ENCODE assay signal across 8 mouse cellular contexts in the genomic region with DNA sequence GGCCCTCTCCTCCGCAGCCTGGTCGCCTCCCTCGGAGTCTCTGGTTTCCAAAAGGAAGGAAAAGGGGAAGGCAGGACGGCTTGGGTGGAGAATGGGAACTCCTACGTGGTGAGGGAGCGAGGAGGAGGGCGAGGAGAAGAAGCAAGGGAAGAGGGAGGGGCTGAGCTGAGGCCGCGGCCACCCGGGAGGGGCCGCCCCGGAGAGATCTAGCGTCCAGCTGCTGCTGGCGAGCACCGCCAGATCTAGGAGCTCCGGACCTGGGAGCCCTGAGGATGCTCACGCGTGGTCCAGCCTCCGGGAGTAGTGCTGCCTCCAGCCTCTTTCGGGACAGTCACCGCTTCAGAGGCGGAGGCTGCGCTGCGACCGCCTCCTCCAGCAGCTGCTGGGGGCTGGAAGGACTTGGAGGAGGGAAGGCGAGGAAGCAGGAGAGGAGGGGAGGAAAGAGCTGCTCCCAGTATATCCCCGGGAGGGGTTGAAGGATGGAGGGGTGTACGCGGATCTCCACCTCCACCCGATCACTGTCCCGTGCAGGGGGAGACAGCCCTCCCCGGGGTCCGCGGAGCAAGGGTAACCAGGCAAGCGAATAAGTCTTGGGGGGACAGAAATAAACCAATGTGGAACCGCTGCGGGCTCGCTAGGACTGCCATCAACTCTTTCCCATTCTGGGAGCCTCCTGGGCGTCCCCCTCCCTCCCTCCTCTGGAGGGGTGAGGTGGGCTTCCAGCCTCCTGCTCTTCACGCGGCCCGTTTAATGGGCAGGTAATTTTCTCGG. TPM values are rescaled to one million over a fixed set of nuclear protein-coding genes. Genes with fewer than 3 reads are reported as not detected.
DNase-seq lines count a peak whose midpoint lies in the region; ATAC-seq lines count a peak whose summit lies in the region.

Robo2 (minus strand) TSS at position 345 of the 771 bp plus-strand sequence.

- under 1% methylated on average over 41 of the region's 43 CpGs for WGBS in forebrain, embryonic 16.5 days
- under 1% methylated on average over 43 of the region's 43 CpGs for WGBS in liver, embryonic 13.5 days (ENCODE audit: insufficient replicate concordance)

- intact Hi-C loops in heart, postnatal 10 days (cut with DNase I), result loop anchor here (2.0 to 5.0 kb wide), 3 partner anchors 185 to 1313 kb away; no protein-coding TSS in a partner anchor

- peak; percentile 7 for DNase-seq in thymus, postnatal 4 days
- DNase-seq in thymus, adult 18-20 months, result no peak
- DNase-seq in heart, postnatal 10 days, result peak; percentile 55 to 72
- peak; percentile 47 to 58 for DNase-seq in kidney, postnatal 36 days
- no peak for DNase-seq in liver, embryonic 13.5 days
- peak; percentile 79 for DNase-seq in neural tube, embryonic 10.5 days (ENCODE audit: extremely low spot score, low spot score)
- DNase-seq in urinary bladder, postnatal 14 days (ENCODE audit: low spot score), result peak; percentile 54

- H3K4me2 ChIP-seq in forebrain, embryonic 16.5 days (ENCODE audit: low read length), result peak within 1 kb of the TSS; percentile 93
- H3K4me2 ChIP-seq in liver, embryonic 13.5 days, result peak within 1 kb of the TSS; percentile 59

- H3K27me3 ChIP-seq in forebrain, embryonic 16.5 days (replicated peaks; ENCODE audit: control insufficient read depth, insufficient read depth, low read length), result no peaks in the 10 kb centered on the region
- peaks cover 34% of the 10 kb centered on the region for H3K27me3 ChIP-seq in liver, embryonic 13.5 days

- H3K4me1 ChIP-seq in forebrain, embryonic 16.5 days (replicated peaks; ENCODE audit: control insufficient read depth, insufficient read depth, low read length), result peaks cover 4% of the 10 kb centered on the region
- H3K4me1 ChIP-seq in liver, embryonic 13.5 days (replicated peaks), result no peaks in the 10 kb centered on the region

- H3K27ac ChIP-seq in forebrain, embryonic 16.5 days (ENCODE audit: low read length), result peak within 1 kb of the TSS; percentile 85
- no peak within 1 kb of the TSS; the same call in 1 of the 2 replicates for H3K27ac ChIP-seq in liver, embryonic 13.5 days

- no peaks in the 10 kb centered on the region for H3K9me3 ChIP-seq in forebrain, embryonic 16.5 days (ENCODE audit: control insufficient read depth, low read length)
- H3K9me3 ChIP-seq in liver, embryonic 13.5 days (replicated peaks), result no peaks in the 10 kb centered on the region

- peak within 1 kb of the TSS; percentile 59 for H3K4me3 ChIP-seq in forebrain, embryonic 16.5 days (replicated peaks; ENCODE audit: low read length)
- peak within 1 kb of the TSS; percentile 46 for H3K4me3 ChIP-seq in liver, embryonic 13.5 days (replicated peaks)

- ATAC-seq in forebrain, embryonic 16.5 days, result peak; percentile 88
- peak; percentile 43 for ATAC-seq in liver, embryonic 13.5 days (ENCODE audit: low read depth)

- peak within 1 kb of the TSS; percentile 70 for H3K9ac ChIP-seq in forebrain, embryonic 16.5 days (replicated peaks; ENCODE audit: low read depth, low read length)
- H3K9ac ChIP-seq in liver, embryonic 13.5 days, result no peak within 1 kb of the TSS

- H3K36me3 ChIP-seq in forebrain, embryonic 16.5 days (ENCODE audit: control insufficient read depth, insufficient read depth), result no peaks in the 10 kb centered on the region
- H3K36me3 ChIP-seq in liver, embryonic 13.5 days, result no peaks in the 10 kb centered on the region

RNA-seq across cellular contexts. Expression of gene Robo2, which starts in this region (rescaled TPM):
- polyA plus RNA-seq in forebrain, embryonic 16.5 days (2015; fragmentation: Nextera tagmentation; extraction: Ambion mirVana), result 123 and 132 TPM in 2 replicates
- 1 to 10 TPM; 3.7 to 4.7 TPM for total RNA-seq in heart, postnatal 10 days (2021)
- 4.8 and 6.4 TPM in 2 replicates for polyA plus RNA-seq in liver, embryonic 13.5 days (2015; fragmentation: Nextera tagmentation; extraction: Ambion mirVana)

Comparison
In these comparisons a context has a peak if more than half of its experiments do, and no peak if none do; other contexts are left out.
1. RNA of gene Robo2 (polyA plus RNA-seq): 123 to 132 TPM in forebrain, embryonic 16.5 days; 4.8 to 6.4 TPM in liver, embryonic 13.5 days; every median in the first group is over 10 times any median in the second.
2. DNase-seq: peak in thymus, postnatal 4 days (single experiment), heart, postnatal 10 days (2 of 2), kidney, postnatal 36 days (2 of 2), neural tube, embryonic 10.5 days (single experiment) and urinary bladder, postnatal 14 days (single experiment); none in thymus, adult 18-20 months (0 of 2) and liver, embryonic 13.5 days (single experiment).